Mouse (Mus musculus): ENCODE measurements around the gene Matn4. TPM values are rescaled to one million over a fixed set of nuclear protein-coding genes. Genes with fewer than 3 reads are reported as not detected.
A peak's percentile ranks its signal among the peaks of the same experiment; 100 is the strongest.

Gene Matn4
- polyA plus RNA-seq, 1 experiment = 0.01 TPM

DNA sequence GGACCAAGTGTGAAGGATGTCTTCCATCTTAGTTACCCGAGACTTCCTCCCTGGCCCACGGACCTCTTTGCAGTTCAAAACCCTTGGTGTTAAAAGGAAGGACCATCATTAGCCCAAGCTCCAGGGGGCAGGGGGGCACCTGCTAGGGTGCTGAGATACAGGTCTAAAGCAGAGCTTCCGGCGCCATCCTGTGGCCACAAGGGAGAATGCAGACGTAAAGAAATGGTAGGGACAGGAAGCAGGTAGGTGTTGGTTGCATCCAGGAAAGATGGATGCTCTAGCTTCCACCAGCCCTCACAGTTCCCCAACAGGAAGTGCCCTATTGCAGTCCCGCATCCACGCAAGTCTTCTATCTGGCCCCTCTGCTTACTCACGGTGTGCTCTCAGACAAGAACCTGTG lies 18.0 kb downstream of the Matn4 start:
- TF ChIP-seq CEBPB (IDR thresholded peaks at IDR 0.05; ENCODE audit: low read depth) = no peak
- TF ChIP-seq CTCF (IDR thresholded peaks at IDR 0.05; ENCODE audit: control insufficient read depth, insufficient read depth, insufficient read length) = peak; percentile 62
- no peaks in the 10 kb centered on the region for H3K79me3 ChIP-seq (ENCODE audit: low read depth)
- no peak overlapping the region for H3K4me3 ChIP-seq (ENCODE audit: insufficient read depth, poor library complexity, severe bottlenecking)
- no peaks in the 10 kb centered on the region for H3K36me3 ChIP-seq (ENCODE audit: control insufficient read depth, insufficient read depth)
- H3K79me2 ChIP-seq (ENCODE audit: control insufficient read depth, insufficient read depth) = no peaks in the 10 kb centered on the region
- no peak overlapping the region for H3ac ChIP-seq (ENCODE audit: control insufficient read depth, insufficient read length, low read depth)
- H3K27me3 ChIP-seq (ENCODE audit: control insufficient read depth, insufficient read depth, insufficient read length) = no peaks in the 10 kb centered on the region

DNA sequence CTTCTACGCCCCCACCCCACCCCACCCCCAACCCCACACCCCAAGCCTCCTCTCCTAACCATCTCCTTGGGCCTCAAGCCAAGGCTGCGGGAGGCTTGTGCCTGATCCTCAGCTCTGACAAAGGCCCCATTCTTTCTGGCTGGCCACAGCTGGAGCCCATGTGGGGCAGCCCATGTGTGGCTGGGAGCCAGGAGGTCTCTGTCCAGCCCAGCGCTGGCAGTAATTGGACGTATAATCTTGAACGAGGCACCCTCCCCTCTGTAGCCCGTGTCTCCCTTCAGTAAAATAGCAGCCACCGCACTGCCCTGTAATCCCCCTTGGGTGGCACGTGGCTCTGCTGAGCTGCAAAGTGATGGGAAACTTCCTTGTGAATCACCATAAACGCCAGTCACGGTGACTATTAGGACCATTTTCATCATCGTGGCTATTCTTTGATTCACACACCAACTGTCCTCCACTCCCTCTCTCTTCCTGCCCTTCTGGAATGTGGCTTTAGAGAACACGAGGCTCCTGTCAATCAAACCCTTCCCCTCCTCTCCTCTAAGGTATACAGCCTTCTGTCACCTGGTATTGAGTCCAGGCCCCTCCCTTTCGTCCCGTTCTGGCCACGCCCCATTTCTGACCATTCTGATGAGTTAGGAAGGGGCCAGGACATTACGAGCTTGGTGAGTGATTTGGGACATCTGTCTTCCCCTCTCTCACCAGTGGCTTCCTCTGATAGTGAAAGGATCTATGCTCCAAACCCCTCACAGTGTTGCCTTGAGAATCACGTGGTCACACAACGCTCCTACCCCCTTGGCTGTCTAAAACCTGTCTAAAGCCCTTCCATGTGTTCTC lies 18.8 kb downstream of the Matn4 start:
- H3ac ChIP-seq (ENCODE audit: control insufficient read depth, insufficient read length, low read depth) = no peak overlapping the region
- H3K79me2 ChIP-seq (ENCODE audit: control insufficient read depth, insufficient read depth) = no peaks in the 10 kb centered on the region
- no peaks in the 10 kb centered on the region for H3K27me3 ChIP-seq (ENCODE audit: control insufficient read depth, insufficient read depth, insufficient read length)
- H3K4me3 ChIP-seq (ENCODE audit: insufficient read depth, poor library complexity, severe bottlenecking) = no peak overlapping the region
- no peaks in the 10 kb centered on the region for H3K36me3 ChIP-seq (ENCODE audit: control insufficient read depth, insufficient read depth)
- no peaks in the 10 kb centered on the region for H3K79me3 ChIP-seq (ENCODE audit: low read depth)
- TF ChIP-seq MAX (IDR thresholded peaks at IDR 0.05) = peak; percentile 91
- TF ChIP-seq USF1 (IDR thresholded peaks at IDR 0.05; ENCODE audit: low read depth) = peak; percentile 80
- TF ChIP-seq MYOD1 (IDR thresholded peaks at IDR 0.05; ENCODE audit: control insufficient read depth, insufficient read length, low read depth) = peak; percentile 50
- no peak for TF ChIP-seq MYOG (IDR thresholded peaks at IDR 0.05; ENCODE audit: control insufficient read depth, extremely low read depth, insufficient read length)

DNA sequence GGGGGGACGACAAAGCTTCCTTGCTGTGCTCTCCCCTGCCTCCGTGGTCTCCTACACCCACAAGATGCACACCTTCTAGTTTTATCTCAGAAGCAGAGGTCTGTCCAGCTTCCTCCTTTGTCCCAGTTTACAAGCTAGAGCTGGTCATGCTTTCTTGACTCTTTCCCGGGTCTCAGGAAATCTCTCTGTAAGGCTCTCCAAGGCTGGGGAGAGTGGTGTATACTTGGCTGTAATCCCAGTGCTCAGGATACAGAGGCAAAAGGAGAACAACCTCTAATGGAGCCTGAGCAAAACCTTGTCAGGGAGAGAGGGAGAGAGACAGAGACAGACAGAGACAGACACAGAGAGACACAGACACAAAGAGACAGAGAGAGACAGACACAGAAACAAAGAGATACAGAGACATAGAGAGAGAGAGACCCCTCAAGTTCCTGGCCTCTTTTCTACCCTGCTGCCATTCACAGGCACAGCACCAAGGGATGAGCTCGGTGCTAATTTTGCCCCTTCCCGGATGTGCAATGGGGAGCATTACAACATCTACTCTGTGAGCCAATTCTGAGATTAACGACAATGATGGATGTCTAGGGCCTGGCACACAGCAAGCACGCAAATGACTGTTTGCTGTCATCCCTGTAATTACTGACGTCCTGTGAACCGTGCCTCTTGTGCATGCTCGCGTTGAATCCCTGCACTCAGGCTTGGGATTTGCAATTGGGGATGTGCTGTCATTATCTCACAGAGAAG lies 21.1 kb downstream of the Matn4 start:
- H3K79me2 ChIP-seq (ENCODE audit: control insufficient read depth, insufficient read depth) = no peaks in the 10 kb centered on the region
- no peaks in the 10 kb centered on the region for H3K79me3 ChIP-seq (ENCODE audit: low read depth)
- H3K4me3 ChIP-seq (ENCODE audit: insufficient read depth, poor library complexity, severe bottlenecking) = no peak overlapping the region
- no peaks in the 10 kb centered on the region for H3K27me3 ChIP-seq (ENCODE audit: control insufficient read depth, insufficient read depth, insufficient read length)
- TF ChIP-seq CEBPB (IDR thresholded peaks at IDR 0.05; ENCODE audit: low read depth) (peak; percentile 29), CTCF (IDR thresholded peaks at IDR 0.05; ENCODE audit: control insufficient read depth, insufficient read depth, insufficient read length) (no peak)
- no peak overlapping the region for H3ac ChIP-seq (ENCODE audit: control insufficient read depth, insufficient read length, low read depth)
- H3K36me3 ChIP-seq (ENCODE audit: control insufficient read depth, insufficient read depth) = no peaks in the 10 kb centered on the region

DNA sequence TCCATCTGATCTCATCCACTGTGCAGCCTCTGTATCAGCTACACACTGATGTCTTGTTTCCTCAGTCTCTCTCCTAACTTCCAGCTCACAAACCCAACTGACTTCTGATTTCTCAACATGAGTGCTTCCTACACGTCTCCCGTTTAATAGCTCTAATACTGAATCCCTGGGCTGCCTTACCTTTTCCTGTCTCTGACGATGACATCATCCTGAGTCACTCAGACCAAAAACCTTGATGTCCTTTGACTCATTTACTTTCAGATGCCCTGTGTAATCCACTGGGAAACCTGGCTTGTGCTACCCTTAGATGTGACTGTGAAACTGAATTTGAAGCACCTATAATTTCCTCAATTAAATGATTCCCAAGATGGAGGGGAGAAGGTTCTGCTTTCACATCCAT lies 22.0 kb downstream of the Matn4 start:
- TF ChIP-seq USF1 (IDR thresholded peaks at IDR 0.05; ENCODE audit: low read depth) = no peak
- H3K4me3 ChIP-seq (ENCODE audit: insufficient read depth, poor library complexity, severe bottlenecking) = no peak overlapping the region

DNA sequence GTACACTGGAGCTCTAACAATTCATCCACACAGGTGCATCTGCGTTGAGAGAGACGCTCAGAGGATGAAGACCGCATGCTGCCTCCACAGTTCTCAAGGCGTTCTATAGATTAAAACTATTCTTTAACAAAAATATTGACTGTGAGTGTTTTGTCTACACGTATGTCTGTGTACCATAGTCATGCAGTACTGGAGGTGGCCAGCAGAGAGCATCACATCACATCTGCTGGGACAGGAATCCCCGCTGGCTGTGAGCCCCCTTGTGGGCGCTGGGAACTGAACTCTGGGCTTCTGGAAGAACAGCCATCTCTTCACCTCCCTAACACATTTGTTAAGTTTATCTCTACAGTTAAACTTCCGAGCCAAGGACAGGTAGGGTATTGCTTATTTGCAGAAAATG lies 23.2 kb downstream of the Matn4 start:
- TF ChIP-seq MAX (IDR thresholded peaks at IDR 0.05) (no peak), MYOG (IDR thresholded peaks at IDR 0.05; ENCODE audit: control insufficient read depth, extremely low read depth, insufficient read length) (no peak), CTCF (IDR thresholded peaks at IDR 0.05; ENCODE audit: control insufficient read depth, insufficient read depth, insufficient read length) (no peak), USF1 (IDR thresholded peaks at IDR 0.05; ENCODE audit: low read depth) (no peak), CEBPB (IDR thresholded peaks at IDR 0.05; ENCODE audit: low read depth) (no peak), MYOD1 (IDR thresholded peaks at IDR 0.05; ENCODE audit: control insufficient read depth, insufficient read length, low read depth) (no peak), FOSL1 (IDR thresholded peaks at IDR 0.05; ENCODE audit: insufficient read depth, low read length, poor library complexity, severe bottlenecking) (no peak)

More for the DNA sequence above, 22.0 kb downstream of the Matn4 start:
- Histone ChIP-seq H3K79me2 (ENCODE audit: control insufficient read depth, insufficient read depth) (no peaks in the 10 kb centered on the region), H3K79me3 (ENCODE audit: low read depth) (no peaks in the 10 kb centered on the region), H3K27me3 (ENCODE audit: control insufficient read depth, insufficient read depth, insufficient read length) (no peaks in the 10 kb centered on the region), H3ac (ENCODE audit: control insufficient read depth, insufficient read length, low read depth) (no peak overlapping the region), H3K36me3 (ENCODE audit: control insufficient read depth, insufficient read depth) (no peaks in the 10 kb centered on the region)

DNA sequence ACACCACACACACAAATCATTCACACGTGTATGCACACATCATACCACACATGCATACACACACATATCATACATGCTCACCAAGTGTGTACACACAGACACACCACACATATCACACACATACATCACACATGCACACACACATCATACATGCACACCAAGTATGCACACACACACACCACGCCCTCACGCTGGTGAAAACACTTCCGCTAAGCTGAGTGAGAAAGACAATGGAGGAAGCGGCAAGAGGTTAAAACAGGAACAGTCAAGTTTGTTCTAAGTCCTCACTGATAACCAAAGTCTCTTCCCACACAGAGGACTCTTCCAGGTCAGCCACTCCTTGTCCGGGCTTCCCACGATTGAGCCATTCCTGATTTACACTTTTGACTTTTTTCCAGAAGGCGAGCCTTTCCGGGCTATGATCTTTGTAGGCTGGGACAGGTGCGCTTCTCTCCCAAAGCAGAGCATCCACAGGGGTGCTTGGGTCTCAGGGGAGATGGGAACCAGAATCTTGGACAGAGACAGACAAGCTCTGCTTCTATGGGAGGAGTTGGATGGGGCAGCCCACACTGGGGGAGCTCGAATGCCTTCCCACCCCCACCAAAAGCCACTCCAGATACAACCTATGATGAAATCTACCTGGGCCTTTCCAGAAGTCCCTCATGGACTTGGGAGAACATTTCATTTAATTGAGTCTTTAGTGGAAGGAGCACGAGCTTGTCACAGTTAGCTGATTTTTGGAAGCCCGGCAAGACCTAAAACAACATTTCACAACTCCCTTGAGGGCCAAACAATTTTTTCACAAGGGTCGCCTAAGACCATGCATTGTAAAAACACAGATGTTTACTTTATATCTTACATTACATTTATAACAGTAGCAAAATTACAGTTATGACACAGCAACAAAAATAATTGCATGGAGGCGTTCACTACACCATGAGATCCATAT lies 27.2 kb downstream of the Matn4 start:
- Histone ChIP-seq H3K4me3 (ENCODE audit: insufficient read depth, poor library complexity, severe bottlenecking) (no peak overlapping the region), H3K27me3 (ENCODE audit: control insufficient read depth, insufficient read depth, insufficient read length) (no peaks in the 10 kb centered on the region), H3ac (ENCODE audit: control insufficient read depth, insufficient read length, low read depth) (no peak overlapping the region), H3K79me3 (ENCODE audit: low read depth) (no peaks in the 10 kb centered on the region), H3K36me3 (ENCODE audit: control insufficient read depth, insufficient read depth) (no peaks in the 10 kb centered on the region), H3K79me2 (ENCODE audit: control insufficient read depth, insufficient read depth) (no peaks in the 10 kb centered on the region)
- TF ChIP-seq USF1 (IDR thresholded peaks at IDR 0.05; ENCODE audit: low read depth) = no peak
- peak; percentile 60 for TF ChIP-seq FOSL1 (IDR thresholded peaks at IDR 0.05; ENCODE audit: insufficient read depth, low read length, poor library complexity, severe bottlenecking)
- peak; percentile 26 for TF ChIP-seq CEBPB (IDR thresholded peaks at IDR 0.05; ENCODE audit: low read depth)

More for the DNA sequence above, 23.2 kb downstream of the Matn4 start:
- no peak overlapping the region for H3ac ChIP-seq (ENCODE audit: control insufficient read depth, insufficient read length, low read depth)
- no peaks in the 10 kb centered on the region for H3K79me3 ChIP-seq (ENCODE audit: low read depth)
- H3K79me2 ChIP-seq (ENCODE audit: control insufficient read depth, insufficient read depth) = no peaks in the 10 kb centered on the region
- H3K4me3 ChIP-seq (ENCODE audit: insufficient read depth, poor library complexity, severe bottlenecking) = no peak overlapping the region
- H3K27me3 ChIP-seq (ENCODE audit: control insufficient read depth, insufficient read depth, insufficient read length) = no peaks in the 10 kb centered on the region
- no peaks in the 10 kb centered on the region for H3K36me3 ChIP-seq (ENCODE audit: control insufficient read depth, insufficient read depth)

All from C2C12 (cell line).